ENCODE assay signal across 19 mouse cellular contexts in genomic region chr13:97656618-97657017, GRCm38 (mm10).
"Had no signal": no experiment of that assay in that cellular context is flagged by ENCODE, and none has a peak within 500 bp of the region (broad histone marks: within the 10 kb centered on the region; RNA-seq: fewer than 3 reads in every experiment).

No protein-coding gene starts in this region.

- H3K4me3 ChIP-seq: midbrain, embryonic 10.5 days; midbrain, embryonic 12.5 days; myocyte; neural tube, embryonic 13.5 days; neural tube, embryonic 15.5 days had no signal

- H3K27ac ChIP-seq: midbrain, embryonic 10.5 days; midbrain, embryonic 12.5 days; neural tube, embryonic 13.5 days; neural tube, embryonic 15.5 days had no signal

- DNase-seq: lung, adult 18-20 months; lung, embryonic 14.5 days; lung, postnatal 10 days; lung, postnatal 4 days; midbrain, embryonic 14.5 days; retina, postnatal 1 day; right cerebral cortex, adult 18-20 months; right cerebral cortex, postnatal 25 days; right cerebral cortex, postnatal 4 days; spleen, adult 18-20 months; thymus, adult 18-20 months; thymus, postnatal 14 days; thymus, postnatal 36 days had no signal

- ATAC-seq: midbrain, embryonic 16.5 days had no signal
